Mouse (Mus musculus) cerebral cortex, adult 2 months (tissue): Measurements from ENCODE around the gene Sertad2.

ENCODE experiments used
- WGBS: fragments of 180-500 bp; shearing (Covaris S2); methylation state at CpG from one replicate; pipeline ENCODE4 v1.1.7; 2018; 5-methylcytosine and 5-hydroxymethylcytosine counted together

Gene Sertad2

GRCm38 (mm10) chr11:20646142-20646541 lies 103.1 kb downstream of the Sertad2 start:
- 64% methylated on average over 6 of the region's 6 CpGs for WGBS

GRCm38 (mm10) chr11:20646986-20647726 lies 104.1 kb downstream of the Sertad2 start:
- 41% methylated on average over 10 of the region's 10 CpGs for WGBS

GRCm38 (mm10) chr11:20647902-20648625 lies 105.0 kb downstream of the Sertad2 start:
- 53% methylated on average over 19 of the region's 19 CpGs for WGBS

GRCm38 (mm10) chr11:20649477-20649876 lies 106.4 kb downstream of the Sertad2 start:
- 67% methylated on average over 5 of the region's 5 CpGs for WGBS

- WGBS: 72% methylated on average over 17 of the region's 17 CpGs
These were observed 107.1 kb downstream of the Sertad2 start for GRCm38 (mm10) chr11:20650006-20650639.

- 45% methylated on average over 1 of the region's 1 CpGs for WGBS
These were observed 108.1 kb downstream of the Sertad2 start for GRCm38 (mm10) chr11:20651166-20651565.

GRCm38 (mm10) chr11:20655795-20656710 lies 113.0 kb downstream of the Sertad2 start:
- WGBS: 32% methylated on average over 18 of the region's 18 CpGs

GRCm38 (mm10) chr11:20656711-20657057 lies 113.6 kb downstream of the Sertad2 start:
- WGBS: 49% methylated on average over 10 of the region's 10 CpGs

- 51% methylated on average over 3 of the region's 3 CpGs for WGBS
These were observed 116.0 kb downstream of the Sertad2 start for GRCm38 (mm10) chr11:20659094-20659493.

- WGBS: 92% methylated on average over 14 of the region's 14 CpGs
These were observed 117.4 kb downstream of the Sertad2 start for GRCm38 (mm10) chr11:20660111-20661097.

GRCm38 (mm10) chr11:20661652-20662051 lies 118.6 kb downstream of the Sertad2 start:
- 35% methylated on average over 4 of the region's 4 CpGs for WGBS

GRCm38 (mm10) chr11:20662811-20663210 lies 119.8 kb downstream of the Sertad2 start:
- WGBS: 81% methylated on average over 7 of the region's 7 CpGs

GRCm38 (mm10) chr11:20663580-20664198 lies 120.6 kb downstream of the Sertad2 start:
- WGBS: 67% methylated on average over 5 of the region's 5 CpGs

GRCm38 (mm10) chr11:20664878-20665277 lies 121.8 kb downstream of the Sertad2 start:
- 50% methylated on average over 9 of the region's 9 CpGs for WGBS

GRCm38 (mm10) chr11:20671789-20672392 lies 128.8 kb downstream of the Sertad2 start:
- WGBS: 53% methylated on average over 6 of the region's 6 CpGs

- WGBS: 61% methylated on average over 6 of the region's 6 CpGs
These were observed 129.5 kb downstream of the Sertad2 start for GRCm38 (mm10) chr11:20672513-20672912.

GRCm38 (mm10) chr11:20679396-20679795 lies 136.3 kb downstream of the Sertad2 start:
- 94% methylated on average over 2 of the region's 2 CpGs for WGBS

- 75% methylated on average over 5 of the region's 5 CpGs for WGBS
These were observed 137.7 kb downstream of the Sertad2 start for GRCm38 (mm10) chr11:20680781-20681180.

GRCm38 (mm10) chr11:20681679-20682078 lies 138.6 kb downstream of the Sertad2 start:
- WGBS: 90% methylated on average over 5 of the region's 5 CpGs
